Mouse (Mus musculus): ENCODE measurements around the gene Coq2.

DNA sequence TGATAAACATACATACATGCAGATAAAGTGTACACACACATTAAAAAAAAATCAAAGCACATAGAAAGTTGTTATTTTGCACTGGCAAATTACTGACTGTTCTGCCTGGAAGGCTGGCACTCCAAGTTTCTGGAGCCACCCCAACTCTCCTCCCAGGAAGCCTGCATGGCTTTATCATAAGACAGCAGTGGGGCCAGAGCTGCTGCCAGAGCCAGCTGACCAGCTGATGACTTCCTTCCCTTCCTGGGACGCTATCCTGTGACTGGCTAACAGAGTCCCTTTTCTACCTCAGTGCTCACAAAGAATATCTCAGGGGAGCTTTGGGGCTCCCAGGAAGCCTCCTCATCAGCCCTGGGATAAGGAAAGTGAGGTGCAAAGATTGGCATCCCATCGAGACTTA, 35.1 kb upstream of the Coq2 start:
- TF ChIP-seq NELFE (IDR thresholded peaks at IDR 0.05; ENCODE audit: low read depth, low read length) (no peak), EP300 (IDR thresholded peaks at IDR 0.05; ENCODE audit: low read depth in 1 of 2, low read length in 2 of 2) (no peak), CHD2 (IDR thresholded peaks at IDR 0.05; ENCODE audit: low read length) (no peak), GATA1 (IDR thresholded peaks at IDR 0.05; ENCODE audit: low read depth, low read length) (no peak), RCOR1 (IDR thresholded peaks at IDR 0.05; ENCODE audit: low read depth, low read length) (no peak), TBP (IDR thresholded peaks at IDR 0.05; ENCODE audit: low read depth, low read length) (no peak), POLR2AphosphoS5 (IDR thresholded peaks at IDR 0.05; ENCODE audit: borderline replicate concordance, low read depth, low read length) (no peak), CTCF (IDR thresholded peaks at IDR 0.05 in 2 of 3, conservative IDR thresholded peaks at IDR 0.05 in 1 of 3; ENCODE audit: control insufficient read depth in 1 of 3, insufficient read depth in 1 of 3, low read depth in 2 of 3, low read length in 3 of 3, poor library complexity in 1 of 3, severe bottlenecking in 1 of 3) (no peak), POLR2A (IDR thresholded peaks at IDR 0.05; ENCODE audit: control insufficient read depth in 1 of 2, insufficient read depth in 1 of 2, low read depth in 1 of 2, low read length in 2 of 2, poor library complexity in 1 of 2) (no peak), UBTF (IDR thresholded peaks at IDR 0.05; ENCODE audit: borderline replicate concordance, insufficient read depth, low read depth, low read length) (no peak)
